Mouse (Mus musculus) myocyte (in vitro differentiated cells): Measurements from ENCODE around the gene Gm6904. TPM values are rescaled to one million over a fixed set of nuclear protein-coding genes. Genes with fewer than 3 reads are reported as not detected.

Source experiments
- H3K27me3 ChIP-seq: one replicate; pipeline ENCODE4 v1.6.1; 2011; ENCODE audit not compliant: control insufficient read depth, insufficient read depth, insufficient read length
- H3K36me3 ChIP-seq: one replicate; pipeline ENCODE4 v1.6.1; 2011; ENCODE audit not compliant: control insufficient read depth, insufficient read depth
- H3K4me2 ChIP-seq: one replicate; pipeline ENCODE4 v1.6.1; 2011; ENCODE audit warnings: low read depth, control low read depth
- H3K4me3 ChIP-seq: one replicate; pipeline ENCODE4 v1.5.1; 2011; ENCODE audit warnings: mild to moderate bottlenecking, control low read depth, moderate library complexity
- H3K79me2 ChIP-seq: one replicate; pipeline ENCODE4 v1.6.1; 2011; ENCODE audit not compliant: control insufficient read depth, insufficient read depth
- H3ac ChIP-seq: one replicate; pipeline ENCODE4 v1.6.1; 2011; ENCODE audit not compliant: control insufficient read depth, insufficient read length
- CEBPB ChIP-seq: IDR thresholded peaks from 2 replicates; pipeline ENCODE4 v1.6.1; 2011; ENCODE audit warnings: mild to moderate bottlenecking, moderate library complexity; ENCODE audit not compliant: poor library complexity, insufficient read depth, severe bottlenecking
- E2F4 ChIP-seq: IDR thresholded peaks from one replicate; pipeline ENCODE4 v1.6.1; 2011; ENCODE audit warnings: mild to moderate bottlenecking, control low read depth, moderate library complexity; ENCODE audit not compliant: insufficient read depth
- MAX ChIP-seq: IDR thresholded peaks from one replicate; pipeline ENCODE4 v1.6.1; 2011; ENCODE audit warnings: low read depth, mild to moderate bottlenecking, control low read depth
- MYOD1 ChIP-seq, 3 experiments: IDR thresholded peaks; one replicate each; pipeline ENCODE4 v1.6.1; 2011; ENCODE audit warnings: control low read depth in 2 of 3, low read depth in 2 of 3, mild to moderate bottlenecking in 2 of 3, moderate library complexity in 1 of 3; ENCODE audit not compliant: insufficient read length in 2 of 3, control insufficient read depth in 1 of 3
- MYOG ChIP-seq, 3 experiments: IDR thresholded peaks; one replicate each; pipeline ENCODE4 v1.6.1; 2011; ENCODE audit warnings: control low read depth in 2 of 3, low read depth in 2 of 3, mild to moderate bottlenecking in 2 of 3; ENCODE audit not compliant: insufficient read length in 2 of 3, control insufficient read depth in 1 of 3, insufficient read depth in 1 of 3
- POLR2A ChIP-seq: IDR thresholded peaks from one replicate; pipeline ENCODE4 v1.6.1; 2011; ENCODE audit warnings: low read depth, mild to moderate bottlenecking, control low read depth, moderate library complexity; ENCODE audit not compliant: insufficient read length
- POLR2AphosphoS2 ChIP-seq: IDR thresholded peaks from one replicate; pipeline ENCODE4 v1.6.1; 2011; ENCODE audit warnings: low read depth, control low read depth; ENCODE audit not compliant: insufficient read length
- REST ChIP-seq: IDR thresholded peaks from one replicate; pipeline ENCODE4 v1.6.1; 2011; ENCODE audit warnings: mild to moderate bottlenecking, control low read depth, moderate library complexity; ENCODE audit not compliant: insufficient read depth, insufficient read length
- SRF ChIP-seq: IDR thresholded peaks from one replicate; pipeline ENCODE4 v1.6.1; 2011; ENCODE audit warnings: low read depth; ENCODE audit not compliant: control insufficient read depth, insufficient read length
- TCF12 ChIP-seq: IDR thresholded peaks from one replicate; pipeline ENCODE4 v1.6.1; 2011; ENCODE audit warnings: mild to moderate bottlenecking, control low read depth; ENCODE audit not compliant: poor library complexity, insufficient read depth, severe bottlenecking
- TCF3 ChIP-seq: IDR thresholded peaks from one replicate; pipeline ENCODE4 v1.6.1; 2011; ENCODE audit warnings: low read depth, control low read depth; ENCODE audit not compliant: insufficient read length
- USF1 ChIP-seq: IDR thresholded peaks from one replicate; pipeline ENCODE4 v1.6.1; 2011; ENCODE audit warnings: low read depth, mild to moderate bottlenecking, control low read depth, moderate library complexity
- polyA plus RNA-seq: library from polyadenylated mRNA; unstranded; fragments of >200 nt; fragmentation: generic; extraction: Trizol; gene quantifications from one replicate; pipeline ENCODE4 v1.2.1, GENCODE M21; 2012; ENCODE audit warnings: missing spikeins

Gm6904 gene
- polyA plus RNA-seq, 1 experiment = not detected

- peak within 1 kb of the TSS; percentile 90 for H3ac ChIP-seq
- H3K36me3 ChIP-seq = no peaks in the 10 kb centered on the region
- peak within 1 kb of the TSS; percentile 78 for H3K4me2 ChIP-seq
- H3K4me3 ChIP-seq = peak within 1 kb of the TSS; percentile 36
- H3K79me2 ChIP-seq = peaks cover 31% of the 10 kb centered on the region
- H3K27me3 ChIP-seq = no peaks in the 10 kb centered on the region
- TF ChIP-seq CEBPB (no peak), E2F4 (peak; percentile 77), POLR2AphosphoS2 (peak; percentile 65), POLR2A (peak; percentile 64), TCF12 (no peak), SRF (peak; percentile 45), REST (no peak), USF1 (peak; percentile 97), MYOD1 (IDR thresholded peaks at IDR 0.05; ENCODE audit: control insufficient read depth in 1 of 3, insufficient read length in 2 of 3, low read depth in 2 of 3) (no peak), TCF3 (no peak), MYOG (IDR thresholded peaks at IDR 0.05; ENCODE audit: control insufficient read depth in 1 of 3, insufficient read depth in 1 of 3, insufficient read length in 2 of 3, low read depth in 2 of 3) (no peak), MAX (no peak)
Measured at GRCm38 (mm10) chr14:59200711-59201603, 59.1 kb downstream of the Gm6904 start, which contains the start of gene Rcbtb1. Gene Rcbtb1, plus strand, starts transcription at chr14:59201209.

Other genes starting within 250 kb of the Gm6904 start
- not detected for gene 1700129C05Rik, start 117.3 kb downstream of the Gm6904 start, polyA plus RNA-seq
- gene Gm5142, start 81.5 kb downstream of the Gm6904 start, polyA plus RNA-seq = not detected
- 5.7 TPM for gene Rcbtb1, start 59.0 kb downstream of the Gm6904 start, polyA plus RNA-seq
- not detected for gene Phf11a, start 37.3 kb upstream of the Gm6904 start, polyA plus RNA-seq
- gene Phf11b, start 81.1 kb upstream of the Gm6904 start, polyA plus RNA-seq = 0.06 TPM
- 0.06 TPM for gene Phf11d, start 105.3 kb upstream of the Gm6904 start, polyA plus RNA-seq
- 0.07 TPM for gene Phf11c, start 135.2 kb upstream of the Gm6904 start, polyA plus RNA-seq
- 2.2 TPM for gene Setdb2, start 180.7 kb upstream of the Gm6904 start, polyA plus RNA-seq
- gene Cab39l, start 180.8 kb upstream of the Gm6904 start, polyA plus RNA-seq = 8.3 TPM